Mouse (Mus musculus): Measurements from ENCODE around the gene Trpv6. TPM values are rescaled to one million over a fixed set of nuclear protein-coding genes. Genes with fewer than 3 reads are reported as not detected.

Gene Trpv6
- total RNA-seq (2023): not detected in 4 replicates

DNA sequence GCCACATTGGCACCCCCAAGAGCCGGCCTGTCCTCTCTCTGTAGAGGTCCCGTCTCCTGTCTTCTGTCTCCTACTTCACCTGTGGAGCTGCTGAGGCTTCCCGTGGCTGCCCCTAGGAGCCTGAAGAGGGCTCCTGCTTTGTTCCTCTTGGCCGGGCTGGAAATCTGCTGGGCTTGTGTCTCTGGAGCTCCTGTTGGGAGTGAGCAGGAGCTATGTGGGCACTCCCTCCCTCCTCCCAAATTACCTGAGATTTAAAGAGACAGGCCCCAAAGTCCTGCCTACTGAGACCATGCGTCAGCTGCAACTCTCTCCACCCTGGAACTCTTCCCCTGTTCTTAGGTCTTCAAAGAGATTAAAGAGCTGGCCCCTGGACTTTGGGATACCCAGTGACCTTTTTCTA, at the start of gene Trpv6:
Gene Trpv6 (minus strand): TSS at position 228 of the 400 bp plus-strand sequence.

DNA sequence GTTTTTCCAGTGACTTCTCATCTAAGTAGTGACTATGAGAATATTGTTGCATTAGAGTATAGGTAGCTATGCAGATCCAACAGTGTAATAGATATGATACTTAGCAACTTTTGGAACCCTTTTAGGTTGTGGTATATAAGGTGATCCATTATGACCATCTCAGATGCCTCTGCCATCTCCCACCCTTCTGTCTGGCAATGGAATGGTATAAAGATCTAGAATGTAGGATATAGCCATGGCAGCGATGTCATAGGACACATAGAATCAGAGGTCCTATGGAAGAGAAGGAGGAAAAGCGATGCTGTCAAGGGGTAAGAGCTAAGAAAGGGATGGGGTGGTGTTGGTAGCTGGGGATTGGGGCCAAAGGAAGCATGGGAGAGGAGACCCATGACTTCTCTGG, 47.9 kb upstream of the Trpv6 start, which contains the start of gene Llcfc1:
Gene Llcfc1 (plus strand): TSS at position 301 of the 400 bp plus-strand sequence.

DNA sequence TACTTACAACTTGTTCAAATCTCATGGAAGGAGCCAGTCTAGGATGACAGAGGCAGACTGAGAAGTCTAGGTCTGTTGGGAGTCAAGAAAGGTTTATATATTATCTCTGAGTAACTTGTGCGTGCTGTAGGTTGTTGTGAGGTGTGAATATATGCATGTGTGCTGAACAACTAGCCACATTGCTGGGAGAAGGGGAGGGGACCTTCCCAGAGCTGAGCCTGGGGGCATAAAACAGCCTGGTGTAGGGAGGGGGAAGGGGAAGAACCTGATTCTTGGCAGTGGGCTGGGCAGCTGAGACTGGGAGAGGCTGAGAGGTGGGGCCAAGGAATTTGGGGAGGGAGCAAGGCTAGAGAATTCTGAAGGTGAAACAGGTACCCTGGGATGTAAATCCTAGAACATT, 44.5 kb upstream of the Trpv6 start, which contains the start of gene Trpv5:
Gene Trpv5 (minus strand): TSS at position 101 of the 400 bp plus-strand sequence.

DNA sequence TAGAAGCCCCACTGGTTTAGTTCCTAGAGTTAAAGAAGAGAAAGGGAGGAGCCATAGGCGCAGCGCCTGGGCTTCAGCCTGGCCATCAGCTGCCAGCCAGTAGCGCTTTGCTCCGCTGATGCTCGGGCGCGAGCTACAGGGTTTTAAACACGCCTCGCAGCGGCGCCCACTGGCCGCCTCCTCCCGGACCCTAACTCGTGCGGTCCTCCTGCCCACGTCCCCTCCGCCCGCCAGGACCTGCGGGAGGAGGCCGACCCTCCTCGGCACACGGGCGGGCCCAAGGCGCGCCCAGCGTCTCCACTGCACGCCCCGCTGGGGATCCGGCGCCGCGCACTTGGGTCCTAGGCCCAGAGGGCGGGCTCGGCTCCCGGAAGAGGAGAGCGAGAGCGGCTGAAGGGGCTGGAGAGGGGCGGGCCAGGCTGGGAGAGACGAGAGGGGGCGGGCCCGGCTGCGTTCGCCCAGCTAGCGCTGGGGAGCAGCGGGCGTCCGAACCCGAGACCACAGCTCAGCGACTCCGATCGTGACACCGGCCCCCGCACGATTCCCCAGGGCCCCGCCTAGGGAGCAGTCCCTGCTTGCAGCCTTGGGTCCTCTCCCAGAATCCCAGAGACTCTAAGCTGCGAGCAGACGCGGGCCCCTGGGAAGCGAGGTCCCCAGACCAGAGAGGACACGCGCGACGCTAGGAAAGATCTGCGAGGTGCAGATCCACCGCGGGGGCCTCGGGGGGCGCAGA, 31.0 kb downstream of the Trpv6 start, which contains the start of gene Ephb6:
Gene Ephb6 (plus strand): TSS at position 422 of the 733 bp plus-strand sequence.

Other genes with a start within 250 kb of the Trpv6 start
- not detected in 4 replicates for gene Gm5771, start 244.0 kb downstream of the Trpv6 start, total RNA-seq (2023)
- not detected in 4 replicates for gene Gm10334, start 190.3 kb downstream of the Trpv6 start, total RNA-seq (2023)
- not detected in 4 replicates for gene Prss1, start 177.5 kb downstream of the Trpv6 start, total RNA-seq (2023)
- gene Prss2, start 114.6 kb downstream of the Trpv6 start, total RNA-seq (2023): not detected in 4 replicates
- gene Ephb6, start 30.9 kb downstream of the Trpv6 start, total RNA-seq (2023): 0.38 to 2.8 TPM (median 1.9 TPM) in 4 replicates
- gene Trpv5, start 44.4 kb upstream of the Trpv6 start, total RNA-seq (2023): not detected in 4 replicates
- gene Llcfc1, start 48.0 kb upstream of the Trpv6 start, total RNA-seq (2023): not detected in 4 replicates
- gene Kel, start 67.9 kb upstream of the Trpv6 start, total RNA-seq (2023): not detected in 4 replicates
- not detected in 4 replicates for gene Olfr459, start 138.8 kb upstream of the Trpv6 start, total RNA-seq (2023)
- gene Pip, start 211.1 kb upstream of the Trpv6 start, total RNA-seq (2023): not detected in 4 replicates
- not detected in 4 replicates for gene Sval2, start 216.6 kb upstream of the Trpv6 start, total RNA-seq (2023)

All from B cell, adult 62 days (primary cell).